Comparison of ENCODE assay signal across 16 mouse cellular contexts in the genomic region with DNA sequence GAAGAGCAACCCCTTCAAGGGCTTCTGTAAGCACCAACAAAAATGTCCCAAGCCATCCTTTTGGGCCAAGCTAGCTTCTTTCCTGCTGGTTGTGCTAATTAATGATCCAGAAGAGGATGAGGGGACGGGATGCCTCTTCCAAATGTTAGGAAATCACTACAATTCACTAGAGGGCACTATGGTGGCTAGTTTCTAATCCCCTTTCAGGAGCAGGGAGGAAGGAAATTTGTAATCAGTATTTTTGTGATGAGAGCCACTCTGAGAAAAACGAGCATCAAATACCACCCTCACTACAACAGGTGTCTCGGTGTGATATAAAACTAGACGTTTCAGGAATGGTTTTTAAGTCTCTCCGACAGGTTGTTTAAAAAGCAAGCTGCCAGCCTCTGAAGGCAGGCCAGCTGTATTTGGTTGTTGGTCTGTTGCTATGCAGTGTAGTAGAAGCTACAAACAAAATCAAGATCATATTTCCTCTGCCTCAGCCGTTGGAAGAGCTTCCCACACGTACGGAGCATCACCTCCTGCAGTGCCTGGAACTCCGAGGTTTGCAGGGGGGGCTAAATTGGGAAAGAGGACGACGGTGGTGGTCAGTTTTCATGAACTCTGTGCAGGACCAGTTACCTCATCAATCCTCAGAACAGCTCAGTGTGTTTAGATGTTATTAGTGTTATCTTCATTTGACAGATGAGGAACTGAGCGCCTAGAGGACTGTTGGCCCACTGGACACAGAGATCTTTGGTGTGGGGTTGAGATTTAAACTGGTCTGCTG. TPM values are rescaled to one million over a fixed set of nuclear protein-coding genes. Genes with fewer than 3 reads are reported as not detected.
DNase-seq lines count a peak whose midpoint lies in the region; ATAC-seq and TF ChIP-seq lines count a peak whose summit lies in the region.
"Had no signal": no experiment of that assay in that cellular context is flagged by ENCODE, and none has a peak within 500 bp of the region (broad histone marks: within the 10 kb centered on the region; RNA-seq: fewer than 3 reads in every experiment).

No protein-coding gene starts in this region.

- TF ChIP-seq CTCF in heart, adult 2 months (IDR thresholded peaks at IDR 0.05) = peak; percentile 77
- TF ChIP-seq CTCF in liver, postnatal 0 days (IDR thresholded peaks at IDR 0.05; ENCODE audit: low read depth) = peak; percentile 38

- TF ChIP-seq POLR2A in heart, adult 2 months (IDR thresholded peaks at IDR 0.05; ENCODE audit: insufficient read depth, low read depth, low read length) = no peak

- TF ChIP-seq EP300 in heart, adult 2 months (IDR thresholded peaks at IDR 0.05; ENCODE audit: insufficient read depth, low read depth, low read length) = no peak
- no peak for TF ChIP-seq EP300 in liver, postnatal 0 days (IDR thresholded peaks at IDR 0.05; ENCODE audit: low read depth)

- DNase-seq in heart, adult 2 months = peak in 1 of 2 experiments; percentile 13
- DNase-seq in heart, postnatal 25 days (ENCODE audit: low spot score) = no peak
- DNase-seq in liver, postnatal 0 days = no peak
- no peak for DNase-seq in liver, embryonic 11.5 days (ENCODE audit: low spot score)
- DNase-seq in embryonic facial prominence, embryonic 14.5 days (ENCODE audit: low spot score) = peak; percentile 63
- DNase-seq in lung, postnatal 25 days (ENCODE audit: low spot score) = peak; percentile 26
- no peak for DNase-seq in natural killer cell, adult 2 months (ENCODE audit: low spot score in 2 of 2)
- DNase-seq in right cerebral cortex, postnatal 10 days (ENCODE audit: low spot score in 2 of 2) = no peak
- DNase-seq: cerebellum, postnatal 25 days; kidney, adult 8-10 months; spleen, adult 18-20 months had no signal

- no peak for ATAC-seq in liver, postnatal 0 days
- no peak for ATAC-seq in liver, embryonic 11.5 days (replicated peaks; ENCODE audit: low FRiP score)
- 0 out of 2 replicates have a peak, but pooled peaks have one; percentile 55 for ATAC-seq in embryonic facial prominence, embryonic 14.5 days (ENCODE audit: low read depth)
- ATAC-seq: forebrain, embryonic 13.5 days had no signal

- no peaks in the 10 kb centered on the region for H3K9me3 ChIP-seq in liver, postnatal 0 days (ENCODE audit: low read length)
- H3K9me3 ChIP-seq in liver, embryonic 11.5 days (ENCODE audit: control insufficient read depth, low read length) = no peaks in the 10 kb centered on the region
- H3K9me3 ChIP-seq in embryonic facial prominence, embryonic 14.5 days (ENCODE audit: control insufficient read depth, low read length) = no peaks in the 10 kb centered on the region
- H3K9me3 ChIP-seq: forebrain, embryonic 13.5 days; heart, embryonic 13.5 days; neural tube, embryonic 15.5 days had no signal

- intact Hi-C loops in heart, adult 2 months (cut with DNase I) = loop anchor here (1.0 kb wide), 1 partner anchor 58 kb away; no protein-coding TSS in a partner anchor
- intact Hi-C loops in heart, postnatal 25 days (cut with DNase I) = loop anchor here (1.0 kb wide), 1 partner anchor 57 kb away; no protein-coding TSS in a partner anchor

- no peak overlapping the region for H3K4me3 ChIP-seq in heart, adult 2 months
- no peak overlapping the region for H3K4me3 ChIP-seq in liver, postnatal 0 days (ENCODE audit: low read depth, low read length)
- no peak overlapping the region for H3K4me3 ChIP-seq in liver, embryonic 11.5 days (ENCODE audit: low read depth, low read length)
- no peak overlapping the region for H3K4me3 ChIP-seq in embryonic facial prominence, embryonic 14.5 days (ENCODE audit: low read depth, low read length)
- H3K4me3 ChIP-seq: forebrain, embryonic 13.5 days; heart, embryonic 13.5 days; neural tube, embryonic 15.5 days had no signal

- H3K27me3 ChIP-seq in heart, adult 2 months (ENCODE audit: control insufficient read depth, insufficient read depth, low read length) = no peaks in the 10 kb centered on the region
- H3K27me3 ChIP-seq in liver, postnatal 0 days (ENCODE audit: insufficient read depth, low read length) = no peaks in the 10 kb centered on the region
- H3K27me3 ChIP-seq in liver, embryonic 11.5 days (replicated peaks; ENCODE audit: control insufficient read depth, insufficient read depth, low read length) = 0 out of 2 replicates have a peak, but pooled peaks cover 3% of the 10 kb centered on the region
- H3K27me3 ChIP-seq in embryonic facial prominence, embryonic 14.5 days (replicated peaks; ENCODE audit: control insufficient read depth, insufficient read depth, low read length) = no peaks in the 10 kb centered on the region
- H3K27me3 ChIP-seq: forebrain, embryonic 13.5 days; heart, embryonic 13.5 days; neural tube, embryonic 15.5 days had no signal

- H3K36me3 ChIP-seq in heart, adult 2 months (ENCODE audit: control insufficient read depth, insufficient read depth, low read length) = no peaks in the 10 kb centered on the region
- H3K36me3 ChIP-seq in liver, postnatal 0 days (replicated peaks; ENCODE audit: insufficient read depth, low read length) = no peaks in the 10 kb centered on the region
- no peaks in the 10 kb centered on the region for H3K36me3 ChIP-seq in liver, embryonic 11.5 days (ENCODE audit: control insufficient read depth, insufficient read depth, low read length)
- H3K36me3 ChIP-seq in embryonic facial prominence, embryonic 14.5 days (ENCODE audit: control insufficient read depth, insufficient read depth, low read length) = no peaks in the 10 kb centered on the region
- H3K36me3 ChIP-seq: neural tube, embryonic 15.5 days had no signal

- no peak overlapping the region for H3K27ac ChIP-seq in heart, adult 2 months
- no peak overlapping the region for H3K27ac ChIP-seq in liver, postnatal 0 days (ENCODE audit: low read depth)
- H3K27ac ChIP-seq in liver, embryonic 11.5 days (ENCODE audit: low read depth, low read length) = no peak overlapping the region
- no peak overlapping the region for H3K27ac ChIP-seq in embryonic facial prominence, embryonic 14.5 days (replicated peaks; ENCODE audit: low read depth, low read length)
- H3K27ac ChIP-seq: forebrain, embryonic 13.5 days; heart, embryonic 13.5 days; neural tube, embryonic 15.5 days had no signal

- no peak overlapping the region for H3K4me2 ChIP-seq in liver, postnatal 0 days (ENCODE audit: low read depth, low read length)
- H3K4me2 ChIP-seq in liver, embryonic 11.5 days = no peak overlapping the region
- no peak overlapping the region for H3K4me2 ChIP-seq in embryonic facial prominence, embryonic 14.5 days (ENCODE audit: low read depth, low read length)
- H3K4me2 ChIP-seq: forebrain, embryonic 13.5 days; heart, embryonic 13.5 days; neural tube, embryonic 15.5 days had no signal

- 15% methylated on average over 12 of the region's 12 CpGs for WGBS in heart, adult 2 months
- WGBS in liver, postnatal 0 days (ENCODE audit: insufficient replicate concordance) = 28% methylated on average over 12 of the region's 12 CpGs
- WGBS in liver, embryonic 11.5 days = 24% methylated on average over 12 of the region's 12 CpGs
- 26% methylated on average over 12 of the region's 12 CpGs for WGBS in embryonic facial prominence, embryonic 14.5 days

- peaks cover 3% of the 10 kb centered on the region; the same call in 1 of the 2 replicates for H3K4me1 ChIP-seq in heart, adult 2 months (ENCODE audit: control insufficient read depth, insufficient read depth, low read length)
- no peaks in the 10 kb centered on the region for H3K4me1 ChIP-seq in liver, postnatal 0 days (ENCODE audit: insufficient read depth)
- H3K4me1 ChIP-seq in liver, embryonic 11.5 days (replicated peaks; ENCODE audit: control insufficient read depth, insufficient read depth, low read length) = no peaks in the 10 kb centered on the region
- peaks cover 10% of the 10 kb centered on the region; the same call in 1 of the 2 replicates for H3K4me1 ChIP-seq in embryonic facial prominence, embryonic 14.5 days (ENCODE audit: control insufficient read depth, insufficient read depth, low read length)

- H3K9ac ChIP-seq in heart, adult 2 months (ENCODE audit: low read depth, low read length) = no peak overlapping the region
- no peak overlapping the region for H3K9ac ChIP-seq in liver, postnatal 0 days (replicated peaks)
- no peak overlapping the region for H3K9ac ChIP-seq in liver, embryonic 11.5 days (ENCODE audit: low read depth, low read length)
- H3K9ac ChIP-seq in embryonic facial prominence, embryonic 14.5 days (ENCODE audit: low read depth, low read length) = no peak overlapping the region
- H3K9ac ChIP-seq: forebrain, embryonic 13.5 days; neural tube, embryonic 15.5 days had no signal

- no peaks in the 10 kb centered on the region for H3K79me2 ChIP-seq in heart, adult 2 months (replicated peaks; ENCODE audit: control insufficient read depth, insufficient read depth, low read length)

RNA-seq across cellular contexts. Expression of gene Tekt1, which starts 7.8 kb away (rescaled TPM):
- not detected for total RNA-seq in heart, adult 2 months (2021)
- polyA plus RNA-seq in heart, adult 2 months (2012; rRNA removed) = 0.49 TPM in 1 of 2 replicates, not detected in the other
- not detected for total RNA-seq in heart, postnatal 25 days (2021)
- polyA plus RNA-seq in liver, postnatal 0 days (2015; fragmentation: Nextera tagmentation; extraction: Ambion mirVana) = 0.07 TPM in 1 of 2 replicates, not detected in the other
- polyA plus RNA-seq in liver, embryonic 11.5 days (2014; fragmentation: Nextera tagmentation; extraction: Ambion mirVana) = 1.1 and 1.3 TPM in 2 replicates
- polyA plus RNA-seq in embryonic facial prominence, embryonic 14.5 days (2014; fragmentation: Nextera tagmentation; extraction: Ambion mirVana) = 6.2 and 12.5 TPM in 2 replicates
- total RNA-seq: megakaryocyte, adult 5-6 weeks had no signal

RNA-seq across cellular contexts. Expression of gene Smtnl2, which starts 41.4 kb away (rescaled TPM):
- total RNA-seq in heart, adult 2 months (2021) = 10 to 100 TPM; 13.1 to 14.3 TPM
- polyA plus RNA-seq in heart, adult 2 months (2012; rRNA removed) = 12.7 and 18.9 TPM in 2 replicates
- total RNA-seq in heart, postnatal 25 days (2021) = 10 to 100 TPM; 19.0 to 21.6 TPM
- 3.5 and 4.0 TPM in 2 replicates for polyA plus RNA-seq in liver, postnatal 0 days (2015; fragmentation: Nextera tagmentation; extraction: Ambion mirVana)
- 22.9 and 24.8 TPM in 2 replicates for polyA plus RNA-seq in liver, embryonic 11.5 days (2014; fragmentation: Nextera tagmentation; extraction: Ambion mirVana)
- polyA plus RNA-seq in embryonic facial prominence, embryonic 14.5 days (2014; fragmentation: Nextera tagmentation; extraction: Ambion mirVana) = 24.8 and 26.7 TPM in 2 replicates
- total RNA-seq: megakaryocyte, adult 5-6 weeks had no signal

RNA-seq across cellular contexts. Expression of gene Fbxo39, which starts 55.8 kb away (rescaled TPM):
- total RNA-seq in heart, adult 2 months (2021) = not detected
- 0.23 TPM in 2 replicates for polyA plus RNA-seq in heart, adult 2 months (2012; rRNA removed)
- not detected for total RNA-seq in heart, postnatal 25 days (2021)
- not detected in 2 replicates for polyA plus RNA-seq in liver, postnatal 0 days (2015; fragmentation: Nextera tagmentation; extraction: Ambion mirVana)
- not detected in 2 replicates for polyA plus RNA-seq in liver, embryonic 11.5 days (2014; fragmentation: Nextera tagmentation; extraction: Ambion mirVana)
- not detected in 2 replicates for polyA plus RNA-seq in embryonic facial prominence, embryonic 14.5 days (2014; fragmentation: Nextera tagmentation; extraction: Ambion mirVana)
- total RNA-seq: left cerebral cortex, postnatal 25 days had no signal
- polyA plus RNA-seq: forebrain, embryonic 13.5 days; heart, embryonic 13.5 days; neural tube, embryonic 15.5 days had no signal

Comparison
In these comparisons a context has a peak if more than half of its experiments do, and no peak if none do; other contexts are left out.
1. DNase-seq: peak in embryonic facial prominence, embryonic 14.5 days (single experiment) and lung, postnatal 25 days (single experiment); none in heart, postnatal 25 days (single experiment), liver, postnatal 0 days (single experiment), liver, embryonic 11.5 days (single experiment), natural killer cell, adult 2 months (0 of 2) and right cerebral cortex, postnatal 10 days (0 of 2).